Mouse (Mus musculus) cerebellum, adult 2 months (tissue): ENCODE data around the gene Crb2.

Experiments used
- CTCF ChIP-seq: fragments of 200-500 bp; IDR thresholded peaks from 2 replicates; pipeline ENCODE4 v1.5.1; 2011; ENCODE audit warnings: low read depth, mild to moderate bottlenecking, control low read depth, low read length, moderate library complexity, borderline replicate concordance; ENCODE audit not compliant: insufficient read depth
- POLR2A ChIP-seq: fragments of 200-500 bp; IDR thresholded peaks from 2 replicates; pipeline ENCODE4 v1.6.1; 2011; ENCODE audit warnings: low read length, control low read depth, borderline replicate concordance; ENCODE audit not compliant: insufficient read depth

DNA sequence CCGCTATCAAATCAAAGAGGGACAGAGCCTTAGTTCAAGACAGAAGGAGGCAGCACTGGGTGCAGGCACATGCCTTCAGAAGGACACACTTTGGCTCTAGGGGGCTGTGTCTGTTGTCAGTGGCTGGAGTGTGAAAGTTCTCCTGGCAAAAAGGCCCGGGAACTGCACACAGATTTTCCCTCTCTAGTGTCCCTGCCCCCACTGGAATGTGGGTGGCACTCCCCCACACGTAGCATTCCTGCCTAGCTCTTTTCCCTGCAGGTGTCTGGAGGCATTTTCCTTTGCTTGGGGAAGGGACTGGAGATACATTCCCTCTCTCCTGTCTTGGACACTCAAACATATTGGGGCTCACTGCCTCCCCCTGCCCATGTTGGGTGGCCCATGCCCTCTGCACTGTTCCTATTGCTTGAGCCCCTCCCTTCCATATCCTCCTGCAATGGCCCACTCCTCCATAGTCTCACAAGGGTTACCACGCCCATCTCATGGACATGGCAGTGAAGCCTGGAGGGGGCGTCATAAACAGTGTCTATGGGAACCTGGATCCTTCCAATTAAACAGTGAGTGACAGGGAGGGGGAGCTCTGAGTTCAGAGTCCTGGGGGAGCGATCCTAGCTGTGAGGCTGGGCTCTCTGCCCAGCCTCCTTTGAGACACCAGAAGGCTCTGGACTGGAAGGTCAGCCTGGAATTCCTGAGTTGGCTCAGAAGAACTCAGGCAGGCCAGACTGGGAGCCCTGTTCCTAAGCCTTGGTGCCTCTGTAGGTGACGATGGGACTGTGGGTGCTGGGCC is 12.3 kb downstream of the Crb2 start:
- TF ChIP-seq POLR2A (no peak), CTCF (no peak)
